Mouse (Mus musculus) megakaryocyte, embryonic 14.5 days (primary cell): ENCODE measurements around the gene BC035044.

Source experiments
- FLI1 ChIP-seq: IDR thresholded peaks from 2 replicates; pipeline ENCODE4 v1.6.1; 2012; ENCODE audit warnings: low read length, inconsistent platforms, mixed read lengths
- GATA1 ChIP-seq: IDR thresholded peaks from 3 replicates; pipeline ENCODE4 v1.6.1; 2012; ENCODE audit warnings: mixed read lengths, low read length, inconsistent platforms, borderline replicate concordance

- TF ChIP-seq GATA1 (no peak), FLI1 (no peak)
Observed at GRCm38 (mm10) chr6:128826781-128827180, 64.1 kb downstream of the BC035044 start.
